ENCODE assay signal across 8 mouse cellular contexts in genomic region chr6:124918890-124919627, GRCm38 (mm10). TPM values are rescaled to one million over a fixed set of nuclear protein-coding genes. Genes with fewer than 3 reads are reported as not detected.
DNase-seq lines count a peak whose midpoint lies in the region; ATAC-seq and TF ChIP-seq lines count a peak whose summit lies in the region.

No protein-coding gene starts in this region.

- TF ChIP-seq RAD21 in CH12.LX (IDR thresholded peaks at IDR 0.05; ENCODE audit: low read depth, low read length), result no peak

- H3K27ac ChIP-seq in CH12.LX (ENCODE audit: insufficient read depth, low read depth), result no peak overlapping the region
- H3K27ac ChIP-seq in heart, embryonic 14.5 days (replicated peaks in 1 of 2; ENCODE audit: control insufficient read depth in 1 of 2, insufficient read depth in 1 of 2, low read depth in 2 of 2, low read length in 2 of 2), result peak overlapping the region; percentile 99 to 100
- no peak overlapping the region for H3K27ac ChIP-seq in liver, embryonic 14.5 days

- dilution Hi-C loops in CH12.LX (cut with MboI; ENCODE audit: extremely low pct_ligation_motif_present, extremely low pct_unique_long_range_greater_than_20kb, low sequenced_read_pairs), result no loop called here

- peaks cover 10% of the 10 kb centered on the region for H3K27me3 ChIP-seq in CH12.LX (replicated peaks)
- no peaks in the 10 kb centered on the region for H3K27me3 ChIP-seq in heart, embryonic 14.5 days (ENCODE audit: control insufficient read depth, insufficient read depth, low read length)
- H3K27me3 ChIP-seq in liver, embryonic 14.5 days (ENCODE audit: control insufficient read depth, insufficient read depth, low read length), result peaks cover 66% of the 10 kb centered on the region

- in situ Hi-C loops in CH12.LX (cut with MboI; ENCODE audit: low pct_ligation_motif_present, low pct_unique_long_range_greater_than_20kb, low sequenced_read_pairs), result no loop called here

- no peak for TF ChIP-seq EP300 in CH12.LX (IDR thresholded peaks at IDR 0.05; ENCODE audit: low read length)
- TF ChIP-seq EP300 in liver, embryonic 14.5 days (IDR thresholded peaks at IDR 0.05; ENCODE audit: low read depth), result no peak

- H3K9me3 ChIP-seq in CH12.LX (replicated peaks; ENCODE audit: low read length), result no peaks in the 10 kb centered on the region
- no peaks in the 10 kb centered on the region for H3K9me3 ChIP-seq in heart, embryonic 14.5 days (ENCODE audit: control insufficient read depth, low read length)
- H3K9me3 ChIP-seq in liver, embryonic 14.5 days (ENCODE audit: control insufficient read depth, low read length), result no peaks in the 10 kb centered on the region

- peak overlapping the region; percentile 93; the same call in 1 of the 2 replicates for H3K4me2 ChIP-seq in CH12.LX (ENCODE audit: insufficient read depth, low read depth, poor library complexity, severe bottlenecking)
- H3K4me2 ChIP-seq in heart, embryonic 14.5 days (ENCODE audit: low read length), result peak overlapping the region; percentile 97
- peak overlapping the region; percentile 15; the same call in 1 of the 2 replicates for H3K4me2 ChIP-seq in liver, embryonic 14.5 days (ENCODE audit: low read depth)

- TF ChIP-seq CTCF in CH12.LX (conservative IDR thresholded peaks at IDR 0.05 in 1 of 2, IDR thresholded peaks at IDR 0.05 in 1 of 2; ENCODE audit: low read depth in 2 of 2, low read length in 2 of 2), result no peak
- TF ChIP-seq CTCF in liver, embryonic 14.5 days (IDR thresholded peaks at IDR 0.05; ENCODE audit: low read depth), result no peak

- no peak for ATAC-seq in heart, embryonic 14.5 days (ENCODE audit: insufficient number of reproducible peaks, insufficient read depth, low FRiP score, low read depth)
- ATAC-seq in liver, embryonic 14.5 days (ENCODE audit: insufficient read depth), result no peak

- no peak overlapping the region for H3K9ac ChIP-seq in CH12.LX (ENCODE audit: insufficient read depth, low read depth)
- peak overlapping the region; percentile 100 for H3K9ac ChIP-seq in heart, embryonic 14.5 days (ENCODE audit: low read length)
- H3K9ac ChIP-seq in liver, embryonic 14.5 days (replicated peaks), result no peak overlapping the region

- WGBS in heart, embryonic 14.5 days, result 29% methylated on average over 13 of the region's 14 CpGs
- 22% methylated on average over 13 of the region's 14 CpGs for WGBS in liver, embryonic 14.5 days (ENCODE audit: insufficient replicate concordance)

- H3K36me3 ChIP-seq in CH12.LX (replicated peaks in 1 of 2; ENCODE audit: control insufficient read depth in 1 of 2, insufficient read depth in 1 of 2, low read length in 1 of 2), result peaks cover 0 to 7% of the 10 kb centered on the region in 2 experiments
- peaks cover 13% of the 10 kb centered on the region for H3K36me3 ChIP-seq in heart, embryonic 14.5 days (ENCODE audit: control insufficient read depth, insufficient read depth, low read length)
- H3K36me3 ChIP-seq in liver, embryonic 14.5 days (replicated peaks; ENCODE audit: control insufficient read depth, insufficient read depth, low read depth), result no peaks in the 10 kb centered on the region

- peak; percentile 22 for DNase-seq in embryo, embryonic 9.5 days (ENCODE audit: extremely low spot score)
- no peak for DNase-seq in embryo, embryonic 11 days
- DNase-seq in CH12.LX (ENCODE audit: extremely low read depth), result no peak
- no peak for DNase-seq in liver, embryonic 14.5 days (ENCODE audit: low read depth in 3 of 3, low spot score in 3 of 3)
- no peak for DNase-seq in frontal cortex, postnatal 36 days (ENCODE audit: low spot score in 2 of 2)
- DNase-seq in adrenal gland, postnatal 25 days, result no peak
- no peak for DNase-seq in urinary bladder, postnatal 25 days (ENCODE audit: low spot score)

- TF ChIP-seq POLR2A in CH12.LX (IDR thresholded peaks at IDR 0.05; ENCODE audit: low read depth, low read length), result no peak

- no peak overlapping the region for H3K4me3 ChIP-seq in CH12.LX (replicated peaks in 1 of 3; ENCODE audit: low read depth in 2 of 3, low read length in 2 of 3, poor library complexity in 1 of 3)
- peak overlapping the region in 1 of 2 experiments; percentile 98; a peak in 2 of 4 replicates for H3K4me3 ChIP-seq in heart, embryonic 14.5 days (ENCODE audit: control insufficient read depth in 1 of 2, insufficient read depth in 1 of 2, low read depth in 1 of 2, low read length in 2 of 2)
- no peak overlapping the region for H3K4me3 ChIP-seq in liver, embryonic 14.5 days (ENCODE audit: insufficient read depth in 1 of 2, low read depth in 2 of 2, low read length in 2 of 2)

- H3K79me2 ChIP-seq in CH12.LX (replicated peaks; ENCODE audit: control insufficient read depth, extremely low read depth, insufficient read depth, poor library complexity, severe bottlenecking), result no peaks in the 10 kb centered on the region

- peaks cover 7 to 52% of the 10 kb centered on the region in 2 experiments for H3K4me1 ChIP-seq in CH12.LX (ENCODE audit: control insufficient read depth in 1 of 2, insufficient read depth in 2 of 2)
- H3K4me1 ChIP-seq in heart, embryonic 14.5 days (ENCODE audit: control insufficient read depth in 2 of 2, insufficient read depth in 2 of 2, low read length in 2 of 2), result peaks cover 35 to 47% of the 10 kb centered on the region in 2 experiments
- peaks cover 0 to 6% of the 10 kb centered on the region in 2 experiments; a peak in 2 of 4 replicates for H3K4me1 ChIP-seq in liver, embryonic 14.5 days (replicated peaks; ENCODE audit: control insufficient read depth in 2 of 2, insufficient read depth in 2 of 2, low read length in 1 of 2)

TF ChIP-seq in CH12.LX, 34 proteins besides CTCF, POLR2A, EP300 and RAD21 (continues in another document):
- TF ChIP-seq CHD1 (IDR thresholded peaks at IDR 0.05; ENCODE audit: low read depth, low read length) (no peak), MXI1 (IDR thresholded peaks at IDR 0.05; ENCODE audit: low read depth, low read length) (no peak), ZC3H11A (IDR thresholded peaks at IDR 0.05; ENCODE audit: low read depth, low read length) (no peak), USF2 (conservative IDR thresholded peaks at IDR 0.05; ENCODE audit: low read depth, low read length) (no peak), TCF12 (IDR thresholded peaks at IDR 0.05; ENCODE audit: low read depth, low read length) (no peak), CHD2 (IDR thresholded peaks at IDR 0.05; ENCODE audit: low read length) (no peak), ZNF384 (IDR thresholded peaks at IDR 0.05; ENCODE audit: low read depth, low read length) (no peak), ZKSCAN1 (IDR thresholded peaks at IDR 0.05; ENCODE audit: borderline replicate concordance, low read depth, low read length) (no peak), POLR2AphosphoS2 (IDR thresholded peaks at IDR 0.05; ENCODE audit: low read depth, low read length) (no peak), SIN3A (IDR thresholded peaks at IDR 0.05; ENCODE audit: low read length) (no peak), MEF2A (IDR thresholded peaks at IDR 0.05; ENCODE audit: borderline replicate concordance, low read depth, low read length) (no peak), SMC3 (IDR thresholded peaks at IDR 0.05; ENCODE audit: low read depth, low read length) (no peak), NRF1 (IDR thresholded peaks at IDR 0.05; ENCODE audit: low read depth, low read length) (no peak), RCOR1 (conservative IDR thresholded peaks at IDR 0.05; ENCODE audit: low read depth, low read length) (no peak), HCFC1 (IDR thresholded peaks at IDR 0.05; ENCODE audit: low read depth, low read length) (no peak)

RNA-seq across cellular contexts. Expression of gene Ptms, which starts 0.8 kb away (rescaled TPM):
- total RNA-seq in CH12.LX (2012; rRNA removed) (11.0 and 12.8 TPM in 2 replicates), CH12.LX (2014; rRNA removed) (7.0 and 8.1 TPM in 2 replicates)
- polyA plus RNA-seq in CH12.LX (2012; ENCODE audit: insufficient read length, low read depth), result 96.6 and 99.6 TPM in 2 replicates
- 238 and 251 TPM in 2 replicates for polyA plus RNA-seq in heart, embryonic 14.5 days (2014; fragmentation: Nextera tagmentation; extraction: Ambion mirVana)
- 109 and 131 TPM in 2 replicates for polyA plus RNA-seq in liver, embryonic 14.5 days (2012; rRNA removed)
- 29.7 and 39.7 TPM in 2 replicates for polyA plus RNA-seq in liver, embryonic 14.5 days (2014; fragmentation: Nextera tagmentation; extraction: Ambion mirVana)
- 790 and 858 TPM in 2 replicates for total RNA-seq in adrenal gland, postnatal 25 days (2021)

RNA-seq across cellular contexts. Expression of gene Lag3, which starts 7.6 kb away (rescaled TPM):
- 1.2 and 1.9 TPM in 2 replicates for total RNA-seq in CH12.LX (2012; rRNA removed)
- total RNA-seq in CH12.LX (2014; rRNA removed), result 0.32 and 0.52 TPM in 2 replicates
- 1.5 and 2.0 TPM in 2 replicates for polyA plus RNA-seq in CH12.LX (2012; ENCODE audit: insufficient read length, low read depth)
- 1.00 and 1.1 TPM in 2 replicates for polyA plus RNA-seq in heart, embryonic 14.5 days (2014; fragmentation: Nextera tagmentation; extraction: Ambion mirVana)
- 0.10 and 0.11 TPM in 2 replicates for polyA plus RNA-seq in liver, embryonic 14.5 days (2012; rRNA removed)
- 0.17 TPM in 1 of 2 replicates, not detected in the other for polyA plus RNA-seq in liver, embryonic 14.5 days (2014; fragmentation: Nextera tagmentation; extraction: Ambion mirVana)
- 1.2 and 1.4 TPM in 2 replicates for total RNA-seq in adrenal gland, postnatal 25 days (2021)

RNA-seq across cellular contexts. Expression of gene Mlf2, which starts 12.1 kb away (rescaled TPM):
- total RNA-seq in CH12.LX (2012; rRNA removed) (116 and 129 TPM in 2 replicates), CH12.LX (2014; rRNA removed) (109 and 124 TPM in 2 replicates)
- 203 and 210 TPM in 2 replicates for polyA plus RNA-seq in CH12.LX (2012; ENCODE audit: insufficient read length, low read depth)
- polyA plus RNA-seq in heart, embryonic 14.5 days (2014; fragmentation: Nextera tagmentation; extraction: Ambion mirVana), result 364 and 365 TPM in 2 replicates
- 85.0 and 96.5 TPM in 2 replicates for polyA plus RNA-seq in liver, embryonic 14.5 days (2012; rRNA removed)
- polyA plus RNA-seq in liver, embryonic 14.5 days (2014; fragmentation: Nextera tagmentation; extraction: Ambion mirVana), result 98.1 and 116 TPM in 2 replicates
- total RNA-seq in adrenal gland, postnatal 25 days (2021), result 271 and 277 TPM in 2 replicates

RNA-seq across cellular contexts. Expression of gene Cd4, which starts 31.0 kb away (rescaled TPM):
- 0.29 and 0.34 TPM in 2 replicates for total RNA-seq in CH12.LX (2012; rRNA removed)
- 0.26 and 0.27 TPM in 2 replicates for total RNA-seq in CH12.LX (2014; rRNA removed)
- polyA plus RNA-seq in CH12.LX (2012; ENCODE audit: insufficient read length, low read depth), result 1.1 and 1.6 TPM in 2 replicates
- 0.16 TPM in 1 of 2 replicates, not detected in the other for polyA plus RNA-seq in heart, embryonic 14.5 days (2014; fragmentation: Nextera tagmentation; extraction: Ambion mirVana)
- 0.07 and 0.10 TPM in 2 replicates for polyA plus RNA-seq in liver, embryonic 14.5 days (2012; rRNA removed)
- polyA plus RNA-seq in liver, embryonic 14.5 days (2014; fragmentation: Nextera tagmentation; extraction: Ambion mirVana), result 0.03 TPM in 1 of 2 replicates, not detected in the other
- 0.21 TPM in 1 of 2 replicates, not detected in the other for total RNA-seq in adrenal gland, postnatal 25 days (2021)

RNA-seq across cellular contexts. Expression of gene Cops7a, which starts 46.3 kb away (rescaled TPM):
- 85.6 and 104 TPM in 2 replicates for total RNA-seq in CH12.LX (2012; rRNA removed)
- total RNA-seq in CH12.LX (2014; rRNA removed), result 62.8 and 73.2 TPM in 2 replicates
- 98.6 and 114 TPM in 2 replicates for polyA plus RNA-seq in CH12.LX (2012; ENCODE audit: insufficient read length, low read depth)
- 128 and 135 TPM in 2 replicates for polyA plus RNA-seq in heart, embryonic 14.5 days (2014; fragmentation: Nextera tagmentation; extraction: Ambion mirVana)
- 57.8 and 62.6 TPM in 2 replicates for polyA plus RNA-seq in liver, embryonic 14.5 days (2012; rRNA removed)
- 51.5 and 52.6 TPM in 2 replicates for polyA plus RNA-seq in liver, embryonic 14.5 days (2014; fragmentation: Nextera tagmentation; extraction: Ambion mirVana)
- total RNA-seq in adrenal gland, postnatal 25 days (2021), result 172 and 177 TPM in 2 replicates

Comparison
In these comparisons a context has a peak if more than half of its experiments do, and no peak if none do; other contexts are left out.
1. H3K27ac ChIP-seq: peak in heart, embryonic 14.5 days (2 of 2); none in CH12.LX (single experiment) and liver, embryonic 14.5 days (single experiment).
2. H3K4me2 ChIP-seq: peak in every context shown above with its lines; median percentile 97 in heart, embryonic 14.5 days; 93 in CH12.LX; 15 in liver, embryonic 14.5 days.